Mouse (Mus musculus) hindbrain, embryonic 10.5 days (tissue): Measurements from ENCODE around the gene Serpind1. TPM values are rescaled to one million over a fixed set of nuclear protein-coding genes. Genes with fewer than 3 reads are reported as not detected.
A peak's percentile ranks its signal among the peaks of the same experiment; 100 is the strongest.

Experiments
- DNase-seq: peaks from one replicate; pipeline ENCODE4 v3.0.0-alpha.2; 2017; ENCODE audit warnings: low spot score
- H3K27ac ChIP-seq: fragments of 300-500 bp; sonication (generic); 2 replicates; pipeline ENCODE4 v1.5.1; 2016; ENCODE audit warnings: mild to moderate bottlenecking, moderate library complexity
- H3K27me3 ChIP-seq: fragments of 300-500 bp; sonication (generic); 2 replicates; pipeline ENCODE4 v1.6.1; 2016; ENCODE audit warnings: mild to moderate bottlenecking; ENCODE audit not compliant: poor library complexity, insufficient read depth, severe bottlenecking
- H3K36me3 ChIP-seq: fragments of 300-500 bp; sonication (generic); 2 replicates; pipeline ENCODE4 v1.6.1; 2016; ENCODE audit warnings: mild to moderate bottlenecking, moderate library complexity
- H3K4me1 ChIP-seq: fragments of 300-500 bp; sonication (generic); replicated peaks from 2 replicates; pipeline ENCODE4 v1.6.1; 2016; ENCODE audit warnings: mild to moderate bottlenecking
- H3K4me3 ChIP-seq: fragments of 300-500 bp; sonication (generic); 2 replicates; pipeline ENCODE4 v1.5.1; 2016; ENCODE audit warnings: mild to moderate bottlenecking, moderate library complexity
- H3K9me3 ChIP-seq: fragments of 300-500 bp; sonication (generic); 2 replicates; pipeline ENCODE4 v1.6.1; 2016; ENCODE audit warnings: mild to moderate bottlenecking, moderate library complexity
- WGBS: fragments of 180-500 bp; shearing (Covaris S2); methylation state at CpG from one replicate; pipeline ENCODE4 v1.1.7; 2016; 5-methylcytosine and 5-hydroxymethylcytosine counted together
- polyA plus RNA-seq: library from polyadenylated mRNA; unstranded; fragments of >200 nt; fragmentation: Nextera tagmentation; extraction: Ambion mirVana; gene quantifications from 2 replicates; pipeline ENCODE4 v1.2.1, GENCODE M21; 2016

The Serpind1 gene
- polyA plus RNA-seq, result 0.17 and 0.21 TPM in 2 replicates

DNA sequence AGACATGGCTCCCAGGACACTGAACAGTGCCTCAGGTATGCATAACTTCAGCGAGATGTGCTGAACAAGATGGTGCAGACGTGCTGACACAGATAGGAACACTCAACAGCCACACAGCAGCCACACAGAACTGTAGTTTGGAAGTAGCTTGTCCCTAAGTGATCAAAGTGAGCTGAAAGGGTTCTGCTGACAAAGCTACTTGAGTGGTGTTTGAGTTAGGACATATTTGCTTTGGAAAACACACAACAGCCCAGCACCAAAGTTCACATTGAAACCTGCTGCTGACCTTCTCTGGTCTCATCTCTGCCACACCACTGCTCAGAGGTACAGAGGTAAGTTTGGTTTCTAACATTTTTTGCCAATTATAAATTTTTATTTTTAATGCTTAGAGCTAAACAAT, at the start of gene Serpind1:
Serpind1 (plus strand) TSS at position 256 of the 400 bp plus-strand sequence.
- no peak within 1 kb of the TSS for H3K4me3 ChIP-seq
- WGBS, result 79% methylated on average over 2 of the region's 2 CpGs
- no peak for DNase-seq
- H3K9me3 ChIP-seq, result no peaks in the 10 kb centered on the region
- no peak within 1 kb of the TSS for H3K27ac ChIP-seq
- H3K27me3 ChIP-seq, result no peaks in the 10 kb centered on the region
- peaks cover 18% of the 10 kb centered on the region; the same call in 1 of the 2 replicates for H3K36me3 ChIP-seq
- no peaks in the 10 kb centered on the region for H3K4me1 ChIP-seq

- Histone ChIP-seq H3K27me3 (peaks cover 21% of the 10 kb centered on the region), H3K36me3 (peaks cover 92% of the 10 kb centered on the region), H3K9me3 (no peaks in the 10 kb centered on the region), H3K27ac (no peak overlapping the region), H3K4me3 (no peak overlapping the region), H3K4me1 (peaks cover 2% of the 10 kb centered on the region)
- 90% methylated on average over 6 of the region's 6 CpGs for WGBS
- DNase-seq, result no peak
Observed at GRCm38 (mm10) chr16:17283151-17283550, 48.0 kb upstream of the Serpind1 start.

- H3K4me1 ChIP-seq, result no peaks in the 10 kb centered on the region
- peaks cover 90% of the 10 kb centered on the region for H3K36me3 ChIP-seq
- DNase-seq, result no peak
- H3K4me3 ChIP-seq, result no peak overlapping the region
- no peaks in the 10 kb centered on the region for H3K27me3 ChIP-seq
- WGBS, result 90% methylated on average over 2 of the region's 2 CpGs
- no peaks in the 10 kb centered on the region for H3K9me3 ChIP-seq
- no peak overlapping the region for H3K27ac ChIP-seq
Observed at GRCm38 (mm10) chr16:17287103-17287502, 44.1 kb upstream of the Serpind1 start.

DNA sequence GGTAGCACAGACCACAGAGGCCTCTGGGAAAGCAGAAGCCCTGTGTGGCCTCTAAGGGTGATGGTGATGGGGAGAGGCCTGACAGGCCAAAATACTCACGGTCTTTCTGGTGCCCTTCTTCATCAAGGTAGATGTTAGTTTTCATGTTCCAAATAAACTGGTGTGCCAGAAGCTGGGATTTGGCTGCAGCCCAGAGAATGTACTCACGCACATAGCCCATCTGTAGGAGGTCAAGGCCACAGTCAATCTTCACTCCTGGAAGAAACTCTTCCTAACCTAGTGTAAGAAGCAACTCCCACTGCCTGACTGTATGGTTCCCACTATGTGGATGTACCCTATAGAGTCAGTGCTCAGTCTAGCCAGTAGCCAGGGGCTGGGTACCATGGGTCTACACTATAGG, 40.2 kb upstream of the Serpind1 start:
- no peaks in the 10 kb centered on the region for H3K9me3 ChIP-seq
- 92% methylated on average over 2 of the region's 2 CpGs for WGBS
- H3K36me3 ChIP-seq, result peaks cover 76% of the 10 kb centered on the region

DNA sequence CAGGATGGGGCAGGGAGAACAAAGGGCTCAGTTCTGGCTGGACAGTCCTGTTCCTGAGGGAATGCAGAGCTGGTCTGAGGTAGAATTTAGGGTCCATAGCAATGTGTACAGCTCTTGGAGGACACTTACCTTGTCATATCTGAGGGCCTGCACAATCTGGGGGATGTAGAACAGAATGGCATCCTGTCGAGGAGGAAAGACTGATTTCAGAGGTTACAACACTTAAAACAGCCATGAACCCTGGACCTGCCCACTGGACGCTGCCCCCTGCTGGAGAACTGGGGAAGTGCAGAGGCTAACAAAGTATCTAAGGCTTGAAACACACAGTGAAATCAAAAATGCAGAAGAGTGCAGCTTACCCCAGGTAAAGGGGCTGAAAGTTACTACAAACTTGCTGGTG, 38.4 kb upstream of the Serpind1 start:
- Histone ChIP-seq H3K4me1 (no peaks in the 10 kb centered on the region), H3K4me3 (no peak overlapping the region), H3K36me3 (peaks cover 77% of the 10 kb centered on the region), H3K27me3 (no peaks in the 10 kb centered on the region), H3K27ac (peak overlapping the region; percentile 72; the same call in 1 of the 2 replicates), H3K9me3 (no peaks in the 10 kb centered on the region)
- peak; percentile 87 for DNase-seq
- 7% methylated on average over 2 of the region's 2 CpGs for WGBS

More for the DNA sequence above, 40.2 kb upstream of the Serpind1 start:
- H3K4me1 ChIP-seq, result no peaks in the 10 kb centered on the region
- DNase-seq, result no peak
- H3K4me3 ChIP-seq, result no peak overlapping the region
- no peaks in the 10 kb centered on the region for H3K27me3 ChIP-seq
- no peak overlapping the region for H3K27ac ChIP-seq

DNA sequence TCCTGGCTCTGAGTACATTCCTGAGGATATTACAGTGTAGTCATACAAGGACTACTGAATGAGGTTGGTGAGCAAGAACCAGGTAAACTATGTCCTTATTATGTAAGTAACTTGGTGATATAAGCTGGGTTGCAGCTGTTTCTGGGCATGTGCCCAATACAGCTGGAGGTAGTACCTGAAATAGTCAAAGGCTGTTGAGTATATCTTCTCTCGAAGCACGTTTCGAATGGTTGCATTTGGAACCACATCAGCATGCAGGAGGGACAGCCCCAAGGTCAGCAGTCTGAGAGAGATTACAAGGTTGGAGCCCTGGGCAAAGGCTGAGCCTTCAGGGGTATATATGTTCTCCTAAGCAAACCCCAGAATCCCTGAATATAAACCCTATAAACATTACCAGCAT, 30.4 kb upstream of the Serpind1 start:
- Histone ChIP-seq H3K27ac (no peak overlapping the region), H3K36me3 (peaks cover 98% of the 10 kb centered on the region), H3K27me3 (no peaks in the 10 kb centered on the region), H3K4me3 (no peak overlapping the region), H3K9me3 (no peaks in the 10 kb centered on the region), H3K4me1 (no peaks in the 10 kb centered on the region)
- no peak for DNase-seq
- 94% methylated on average over 3 of the region's 3 CpGs for WGBS

- H3K27ac ChIP-seq, result no peak overlapping the region
- H3K4me1 ChIP-seq, result no peaks in the 10 kb centered on the region
- no peak overlapping the region for H3K4me3 ChIP-seq
- H3K9me3 ChIP-seq, result no peaks in the 10 kb centered on the region
- DNase-seq, result no peak
- 83% methylated on average over 5 of the region's 5 CpGs for WGBS
- H3K27me3 ChIP-seq, result no peaks in the 10 kb centered on the region
- H3K36me3 ChIP-seq, result peaks cover 97% of the 10 kb centered on the region
Observed at GRCm38 (mm10) chr16:17303521-17304245, 27.5 kb upstream of the Serpind1 start.

DNA sequence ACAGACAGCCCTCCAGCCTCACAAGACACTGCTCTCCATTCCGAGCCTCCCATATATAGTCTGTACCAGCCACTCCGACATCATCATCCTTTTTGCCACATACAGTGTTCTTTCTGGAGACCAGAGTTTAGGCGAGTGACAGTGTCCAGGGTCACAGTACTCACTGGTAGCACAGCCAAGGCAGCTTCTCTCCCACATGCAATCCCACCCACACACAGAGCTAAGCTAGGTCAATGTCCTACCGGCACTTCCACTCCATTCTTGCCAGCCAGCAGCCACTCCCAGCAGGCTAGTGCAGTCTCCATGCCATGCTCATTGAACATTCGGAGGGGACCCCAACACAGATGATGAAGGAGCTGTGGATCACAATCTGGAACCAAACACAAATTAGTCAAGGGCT, 23.7 kb upstream of the Serpind1 start:
- H3K27ac ChIP-seq, result no peak overlapping the region
- DNase-seq, result no peak
- peaks cover 92% of the 10 kb centered on the region for H3K36me3 ChIP-seq
- H3K9me3 ChIP-seq, result no peaks in the 10 kb centered on the region
- H3K27me3 ChIP-seq, result no peaks in the 10 kb centered on the region
- H3K4me1 ChIP-seq, result no peaks in the 10 kb centered on the region
- WGBS, result 95% methylated on average over 5 of the region's 5 CpGs
- H3K4me3 ChIP-seq, result no peak overlapping the region

DNA sequence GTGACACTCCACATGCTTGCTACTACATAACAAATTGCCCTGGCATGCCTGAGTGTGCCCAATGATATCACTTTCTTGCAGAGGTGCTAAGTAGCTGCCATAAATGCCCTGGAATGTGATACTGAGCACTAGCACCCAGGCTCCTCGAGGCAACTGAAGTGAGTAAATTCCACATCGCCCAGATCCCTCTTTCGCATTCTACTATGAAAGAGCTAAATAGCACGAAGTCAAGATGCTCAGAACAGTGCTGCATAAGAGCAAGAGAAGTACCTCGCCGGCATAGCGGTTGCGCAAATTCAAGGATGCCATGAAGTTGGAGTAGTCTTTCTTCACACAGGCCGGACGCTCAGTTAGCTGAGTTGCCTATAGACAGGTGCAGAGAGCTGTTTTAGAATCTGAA, 22.1 kb upstream of the Serpind1 start:
- H3K9me3 ChIP-seq, result no peaks in the 10 kb centered on the region
- H3K27ac ChIP-seq, result no peak overlapping the region
- WGBS, result 94% methylated on average over 10 of the region's 10 CpGs
- H3K4me3 ChIP-seq, result no peak overlapping the region
- DNase-seq, result no peak
- H3K36me3 ChIP-seq, result peaks cover 92% of the 10 kb centered on the region
- H3K4me1 ChIP-seq, result no peaks in the 10 kb centered on the region
- no peaks in the 10 kb centered on the region for H3K27me3 ChIP-seq

- no peak overlapping the region for H3K4me3 ChIP-seq
- H3K27me3 ChIP-seq, result no peaks in the 10 kb centered on the region
- 91% methylated on average over 5 of the region's 5 CpGs for WGBS
- DNase-seq, result no peak
- peaks cover 94% of the 10 kb centered on the region for H3K36me3 ChIP-seq
- no peaks in the 10 kb centered on the region for H3K4me1 ChIP-seq
- no peaks in the 10 kb centered on the region for H3K9me3 ChIP-seq
- H3K27ac ChIP-seq, result no peak overlapping the region
Observed at GRCm38 (mm10) chr16:17312531-17312930, 18.6 kb upstream of the Serpind1 start.

DNA sequence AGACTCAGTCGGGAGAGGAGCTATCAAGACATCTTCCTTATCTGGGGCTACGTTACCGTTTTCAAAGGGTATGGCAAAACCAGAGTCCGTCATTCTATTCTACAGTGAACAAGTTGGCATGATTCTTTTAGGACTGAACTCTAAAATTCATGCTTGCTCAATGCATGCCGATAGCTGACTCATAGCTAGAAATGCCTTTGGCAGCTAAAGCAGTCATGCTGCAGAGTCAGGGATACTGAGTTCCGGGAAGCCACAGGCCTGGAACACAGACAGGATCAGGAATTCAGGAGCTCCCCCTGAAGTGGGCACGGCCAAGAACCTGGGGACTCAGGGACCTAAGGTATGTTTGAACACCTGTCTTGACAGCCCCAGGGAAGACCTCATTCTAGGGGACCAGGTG, 14.6 kb upstream of the Serpind1 start:
- peaks cover 86% of the 10 kb centered on the region for H3K36me3 ChIP-seq
- WGBS, result 97% methylated on average over 7 of the region's 7 CpGs

DNA sequence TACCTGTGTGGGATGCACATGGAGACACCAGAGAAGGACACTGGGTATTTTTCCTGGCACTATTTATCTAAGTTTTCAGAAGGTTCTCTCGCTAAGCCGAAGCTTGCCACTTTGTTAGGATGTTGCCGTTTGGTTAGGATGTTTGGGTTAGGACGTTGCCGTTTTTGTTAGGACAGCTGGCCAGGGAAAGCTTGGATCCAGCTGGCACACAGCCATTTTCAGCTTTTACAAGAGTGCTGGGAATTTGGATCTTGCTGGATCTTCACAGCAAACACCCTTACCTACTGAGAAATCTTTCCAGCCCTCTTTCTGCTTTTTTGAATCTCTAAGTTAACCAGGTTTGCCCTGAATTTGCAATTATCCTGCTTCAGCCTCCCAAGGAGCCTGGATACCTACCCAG, 9.7 kb upstream of the Serpind1 start:
- H3K27ac ChIP-seq, result no peak overlapping the region
- H3K9me3 ChIP-seq, result no peaks in the 10 kb centered on the region
- no peaks in the 10 kb centered on the region for H3K4me1 ChIP-seq
- H3K4me3 ChIP-seq, result no peak overlapping the region
- DNase-seq, result no peak
- peaks cover 84% of the 10 kb centered on the region for H3K36me3 ChIP-seq
- WGBS, result 92% methylated on average over 5 of the region's 5 CpGs
- no peaks in the 10 kb centered on the region for H3K27me3 ChIP-seq

More for the DNA sequence above, 14.6 kb upstream of the Serpind1 start:
- H3K4me3 ChIP-seq, result no peak overlapping the region
- H3K27me3 ChIP-seq, result no peaks in the 10 kb centered on the region
- H3K9me3 ChIP-seq, result no peaks in the 10 kb centered on the region
- no peak overlapping the region for H3K27ac ChIP-seq
- H3K4me1 ChIP-seq, result no peaks in the 10 kb centered on the region
- DNase-seq, result no peak

DNA sequence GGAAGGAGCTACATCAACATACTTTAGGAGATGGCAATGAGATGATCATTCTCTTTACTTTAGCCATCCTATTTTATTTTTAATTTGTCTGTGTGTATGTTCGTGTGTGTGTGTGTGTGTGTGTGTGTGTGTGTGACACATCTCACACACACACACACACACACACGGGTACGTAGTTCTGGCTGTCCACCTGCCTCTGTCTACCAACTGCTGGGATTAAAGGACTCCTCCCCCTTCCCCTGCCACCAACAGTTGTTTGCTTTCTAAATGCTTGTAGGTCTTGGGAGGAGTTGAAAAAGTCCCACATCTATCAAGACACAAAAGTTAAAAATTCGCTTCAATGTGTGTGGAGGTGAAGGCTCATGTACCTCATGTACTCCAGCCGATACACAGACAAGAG, 6.4 kb upstream of the Serpind1 start:
- H3K4me3 ChIP-seq, result no peak overlapping the region
- no peaks in the 10 kb centered on the region for H3K9me3 ChIP-seq
- DNase-seq, result no peak
- no peak overlapping the region for H3K27ac ChIP-seq
- 92% methylated on average over 5 of the region's 5 CpGs for WGBS
- no peaks in the 10 kb centered on the region for H3K4me1 ChIP-seq
- H3K36me3 ChIP-seq, result peaks cover 60% of the 10 kb centered on the region
- no peaks in the 10 kb centered on the region for H3K27me3 ChIP-seq
